Mouse (Mus musculus) ES-Bruce4 (cell line): Measurements from ENCODE around the gene Svop.

Source experiments
- CTCF ChIP-seq: IDR thresholded peaks from one replicate; pipeline ENCODE4 v1.8.1; 2011; ENCODE audit warnings: low read depth, low read length
- EP300 ChIP-seq: IDR thresholded peaks from 2 replicates; pipeline ENCODE4 v1.6.1; 2011; ENCODE audit warnings: low read depth, low read length; ENCODE audit not compliant: insufficient read depth
- POLR2A ChIP-seq: IDR thresholded peaks from one replicate; pipeline ENCODE4 v1.8.1; 2011; ENCODE audit warnings: low read length; ENCODE audit not compliant: insufficient read depth

DNA sequence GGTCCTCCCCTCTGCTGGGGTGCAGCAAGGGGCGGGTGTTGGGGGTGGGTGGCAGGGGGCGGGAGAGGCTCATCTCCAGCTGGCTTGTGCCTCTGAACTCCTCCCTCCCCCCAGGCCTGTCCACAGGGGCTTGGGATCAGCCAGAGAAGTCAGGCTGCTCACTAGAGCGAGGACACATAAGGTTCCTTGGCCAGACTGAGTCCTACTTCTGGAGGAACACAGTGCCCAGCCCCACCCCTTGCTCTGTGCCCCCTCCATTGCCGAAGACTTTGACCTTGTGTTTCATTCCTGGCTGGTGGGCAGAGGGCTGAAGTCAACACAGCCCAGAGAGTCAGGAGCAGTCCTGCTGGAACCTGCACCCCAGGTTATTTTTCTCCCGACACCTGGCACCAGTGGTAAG lies 87.8 kb downstream of the Svop start, which contains the start of gene Dao:
- TF ChIP-seq CTCF (no peak), EP300 (no peak), POLR2A (no peak)
